Comparison of ENCODE assay signal across 12 mouse cellular contexts in the genomic region with DNA sequence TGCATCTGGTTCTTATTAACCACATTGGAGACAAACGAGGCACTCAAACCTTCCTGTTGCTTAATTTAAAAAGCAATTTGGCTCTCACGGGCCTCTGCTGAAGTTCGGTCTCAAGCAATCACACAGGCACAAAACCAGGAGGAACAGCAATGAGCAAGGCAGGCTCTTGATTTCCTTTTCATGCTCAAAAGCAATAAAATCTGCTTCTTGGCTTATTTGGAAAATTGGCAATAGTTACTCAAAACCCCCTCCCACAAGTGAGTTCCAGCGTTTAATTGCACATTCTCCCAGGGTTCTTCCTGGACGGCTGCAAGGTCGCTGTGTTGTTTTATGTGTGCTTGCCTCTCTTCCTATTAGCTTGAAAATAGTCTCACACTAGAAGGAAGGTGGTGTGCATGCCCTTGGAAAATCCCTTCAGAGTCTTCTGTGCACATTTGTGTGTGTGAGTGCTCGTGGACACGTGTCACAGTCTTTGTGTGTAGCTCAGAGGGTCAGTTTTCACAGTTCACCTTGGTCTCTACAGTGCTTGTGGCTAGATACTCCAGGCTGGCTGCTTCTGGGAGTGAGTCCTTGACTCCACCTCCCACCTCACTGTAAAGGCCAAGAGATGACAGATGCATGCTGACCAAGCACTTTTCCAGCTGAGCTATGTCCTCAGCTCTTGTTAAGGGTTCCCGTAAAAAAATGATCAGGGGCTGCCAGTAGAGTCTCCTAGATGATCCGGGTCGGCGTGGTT. TPM values are rescaled to one million over a fixed set of nuclear protein-coding genes. Genes with fewer than 3 reads are reported as not detected.
DNase-seq lines count a peak whose midpoint lies in the region; ATAC-seq and TF ChIP-seq lines count a peak whose summit lies in the region.
"Had no signal": no experiment of that assay in that cellular context is flagged by ENCODE, and none has a peak within 500 bp of the region (broad histone marks: within the 10 kb centered on the region; RNA-seq: fewer than 3 reads in every experiment).

No protein-coding gene starts in this region.

- ATAC-seq in lung, postnatal 0 days = no peak
- peak; percentile 80 for ATAC-seq in embryonic facial prominence, embryonic 14.5 days (ENCODE audit: low read depth)
- no peak for ATAC-seq in stomach, embryonic 15.5 days (ENCODE audit: insufficient read depth, low FRiP score, low read depth)

- no peak for TF ChIP-seq CTCF in lung, postnatal 0 days (IDR thresholded peaks at IDR 0.05)

- peak; percentile 16 for DNase-seq in gastrocnemius, adult 18-20 months (ENCODE audit: low spot score)
- DNase-seq in gastrocnemius, postnatal 10 days = no peak
- DNase-seq in lung, postnatal 0 days (ENCODE audit: low spot score) = peak; percentile 26
- no peak for DNase-seq in lung, adult 18-20 months
- DNase-seq in embryonic facial prominence, embryonic 14.5 days (ENCODE audit: low spot score) = peak; percentile 95
- DNase-seq in retina, embryonic 14.5 days (ENCODE audit: low spot score) = no peak
- DNase-seq in layer of hippocampus, adult 9-11 months = no peak
- DNase-seq: cerebellum, postnatal 14 days had no signal

- H3K27me3 ChIP-seq in lung, postnatal 0 days (replicated peaks; ENCODE audit: insufficient read depth, low read length) = no peaks in the 10 kb centered on the region
- H3K27me3 ChIP-seq in embryonic facial prominence, embryonic 14.5 days (replicated peaks; ENCODE audit: control insufficient read depth, insufficient read depth, low read length) = no peaks in the 10 kb centered on the region
- H3K27me3 ChIP-seq in stomach, embryonic 15.5 days (replicated peaks) = no peaks in the 10 kb centered on the region
- H3K27me3 ChIP-seq: heart, embryonic 13.5 days had no signal

- no peak overlapping the region for H3K4me3 ChIP-seq in lung, postnatal 0 days (ENCODE audit: low read depth, low read length)
- H3K4me3 ChIP-seq in embryonic facial prominence, embryonic 14.5 days (ENCODE audit: low read depth, low read length) = no peak overlapping the region
- H3K4me3 ChIP-seq in stomach, embryonic 15.5 days (replicated peaks) = no peak overlapping the region
- H3K4me3 ChIP-seq: heart, embryonic 13.5 days; layer of hippocampus, adult 2 months; myocyte had no signal

- TF ChIP-seq EP300 in lung, postnatal 0 days (IDR thresholded peaks at IDR 0.05) = no peak

- no peak overlapping the region for H3K4me2 ChIP-seq in lung, postnatal 0 days (replicated peaks; ENCODE audit: low read depth, low read length)
- H3K4me2 ChIP-seq in embryonic facial prominence, embryonic 14.5 days (ENCODE audit: low read depth, low read length) = no peak overlapping the region; the same call in 1 of the 2 replicates
- no peak overlapping the region for H3K4me2 ChIP-seq in stomach, embryonic 15.5 days
- H3K4me2 ChIP-seq: heart, embryonic 13.5 days had no signal

- no peak overlapping the region for H3K27ac ChIP-seq in lung, postnatal 0 days (ENCODE audit: low read length)
- peak overlapping the region; percentile 89 for H3K27ac ChIP-seq in embryonic facial prominence, embryonic 14.5 days (replicated peaks; ENCODE audit: low read depth, low read length)
- peak overlapping the region; percentile 13 for H3K27ac ChIP-seq in stomach, embryonic 15.5 days
- H3K27ac ChIP-seq: heart, embryonic 13.5 days; layer of hippocampus, adult 2 months had no signal

- H3K9ac ChIP-seq in lung, postnatal 0 days (replicated peaks; ENCODE audit: low read depth) = no peak overlapping the region
- H3K9ac ChIP-seq in embryonic facial prominence, embryonic 14.5 days (ENCODE audit: low read depth, low read length) = no peak overlapping the region
- H3K9ac ChIP-seq in stomach, embryonic 15.5 days = no peak overlapping the region
- H3K9ac ChIP-seq: heart, embryonic 13.5 days had no signal

- 54% methylated on average over 12 of the region's 12 CpGs for WGBS in lung, postnatal 0 days
- WGBS in embryonic facial prominence, embryonic 14.5 days = 36% methylated on average over 12 of the region's 12 CpGs
- WGBS in stomach, embryonic 15.5 days = 50% methylated on average over 12 of the region's 12 CpGs

- H3K36me3 ChIP-seq in lung, postnatal 0 days (ENCODE audit: insufficient read depth, low read length) = no peaks in the 10 kb centered on the region
- H3K36me3 ChIP-seq in embryonic facial prominence, embryonic 14.5 days (ENCODE audit: control insufficient read depth, insufficient read depth, low read length) = no peaks in the 10 kb centered on the region
- no peaks in the 10 kb centered on the region for H3K36me3 ChIP-seq in stomach, embryonic 15.5 days
- H3K36me3 ChIP-seq: heart, embryonic 13.5 days had no signal

- H3K9me3 ChIP-seq in lung, postnatal 0 days (ENCODE audit: low read length) = no peaks in the 10 kb centered on the region
- H3K9me3 ChIP-seq in embryonic facial prominence, embryonic 14.5 days (ENCODE audit: control insufficient read depth, low read length) = no peaks in the 10 kb centered on the region
- no peaks in the 10 kb centered on the region for H3K9me3 ChIP-seq in stomach, embryonic 15.5 days

- H3K4me1 ChIP-seq in lung, postnatal 0 days (ENCODE audit: insufficient read depth, low read depth, low read length) = no peaks in the 10 kb centered on the region
- H3K4me1 ChIP-seq in embryonic facial prominence, embryonic 14.5 days (ENCODE audit: control insufficient read depth, insufficient read depth, low read length) = peaks cover 37% of the 10 kb centered on the region
- peaks cover 13% of the 10 kb centered on the region; the same call in 1 of the 2 replicates for H3K4me1 ChIP-seq in stomach, embryonic 15.5 days

RNA-seq across cellular contexts. Expression of a gene that starts 50.8 kb away (rescaled TPM):
- total RNA-seq in gastrocnemius, adult 18-20 months (2021) = not detected
- under 1 TPM; 0.61 to 0.70 TPM for total RNA-seq in gastrocnemius, postnatal 10 days (2021)
- polyA plus RNA-seq in lung, postnatal 0 days (2015; fragmentation: Nextera tagmentation; extraction: Ambion mirVana) = 1.0 and 1.3 TPM in 2 replicates
- 1.6 and 2.4 TPM in 2 replicates for polyA plus RNA-seq in embryonic facial prominence, embryonic 14.5 days (2014; fragmentation: Nextera tagmentation; extraction: Ambion mirVana)
- polyA plus RNA-seq in stomach, embryonic 15.5 days (2015; fragmentation: Nextera tagmentation; extraction: Ambion mirVana) = 1.5 and 1.6 TPM in 2 replicates
- polyA plus RNA-seq: myocyte had no signal

Comparison
In these comparisons a context has a peak if more than half of its experiments do, and no peak if none do; other contexts are left out.
1. DNase-seq: peak in gastrocnemius, adult 18-20 months (single experiment), lung, postnatal 0 days (single experiment) and embryonic facial prominence, embryonic 14.5 days (single experiment); none in gastrocnemius, postnatal 10 days (single experiment), lung, adult 18-20 months (0 of 2), retina, embryonic 14.5 days (single experiment) and layer of hippocampus, adult 9-11 months (single experiment).